In genomic region chr17:27830411-27830810, GRCm38 (mm10) we compare ENCODE assay signal across 9 mouse cellular contexts. TPM values are rescaled to one million over a fixed set of nuclear protein-coding genes. Genes with fewer than 3 reads are reported as not detected.
DNase-seq lines count a peak whose midpoint lies in the region; ATAC-seq and TF ChIP-seq lines count a peak whose summit lies in the region.
"Had no signal": no experiment of that assay in that cellular context is flagged by ENCODE, and none has a peak within 500 bp of the region (broad histone marks: within the 10 kb centered on the region; RNA-seq: fewer than 3 reads in every experiment).

No protein-coding gene starts in this region.

- H3K36me3 ChIP-seq in heart, adult 2 months (ENCODE audit: control insufficient read depth, insufficient read depth, low read length): no peaks in the 10 kb centered on the region
- no peaks in the 10 kb centered on the region for H3K36me3 ChIP-seq in lung, postnatal 0 days (ENCODE audit: insufficient read depth, low read length)
- H3K36me3 ChIP-seq in MEL (ENCODE audit: control insufficient read depth in 1 of 2, insufficient read depth in 2 of 2, low read length in 2 of 2): no peaks in the 10 kb centered on the region
- H3K36me3 ChIP-seq: embryonic facial prominence, embryonic 15.5 days had no signal

- WGBS in heart, adult 2 months: 53% methylated on average over 7 of the region's 7 CpGs
- WGBS in lung, postnatal 0 days: 53% methylated on average over 7 of the region's 7 CpGs

- no peaks in the 10 kb centered on the region for H3K79me2 ChIP-seq in heart, adult 2 months (replicated peaks; ENCODE audit: control insufficient read depth, insufficient read depth, low read length)
- no peaks in the 10 kb centered on the region for H3K79me2 ChIP-seq in MEL (ENCODE audit: control insufficient read depth, insufficient read depth, low read length, poor library complexity)

- no peaks in the 10 kb centered on the region for H3K9me3 ChIP-seq in lung, postnatal 0 days (ENCODE audit: low read length)
- no peaks in the 10 kb centered on the region for H3K9me3 ChIP-seq in MEL (replicated peaks; ENCODE audit: insufficient read depth, low read length)
- H3K9me3 ChIP-seq: embryonic facial prominence, embryonic 15.5 days had no signal

- H3K4me1 ChIP-seq in heart, adult 2 months (ENCODE audit: control insufficient read depth, insufficient read depth, low read length): peaks cover 6% of the 10 kb centered on the region
- no peaks in the 10 kb centered on the region for H3K4me1 ChIP-seq in lung, postnatal 0 days (ENCODE audit: insufficient read depth, low read depth, low read length)
- no peaks in the 10 kb centered on the region for H3K4me1 ChIP-seq in MEL (ENCODE audit: control insufficient read depth in 1 of 2, insufficient read depth in 2 of 2, low read length in 2 of 2)

- intact Hi-C loops in heart, adult 2 months (cut with DNase I): no loop called here
- intact Hi-C loops in heart, postnatal 36 days (cut with DNase I): no loop called here

- no peak overlapping the region for H3K27ac ChIP-seq in heart, adult 2 months
- H3K27ac ChIP-seq in lung, postnatal 0 days (ENCODE audit: low read length): no peak overlapping the region
- no peak overlapping the region for H3K27ac ChIP-seq in MEL (ENCODE audit: control insufficient read depth, low read depth, low read length)
- H3K27ac ChIP-seq: embryonic facial prominence, embryonic 15.5 days had no signal

- H3K9ac ChIP-seq in heart, adult 2 months (ENCODE audit: low read depth, low read length): no peak overlapping the region
- H3K9ac ChIP-seq in lung, postnatal 0 days (replicated peaks; ENCODE audit: low read depth): no peak overlapping the region
- H3K9ac ChIP-seq in MEL (ENCODE audit: control insufficient read depth, low read depth, low read length, poor library complexity, severe bottlenecking): no peak overlapping the region
- H3K9ac ChIP-seq: embryonic facial prominence, embryonic 15.5 days had no signal

- no peaks in the 10 kb centered on the region for H3K27me3 ChIP-seq in heart, adult 2 months (ENCODE audit: control insufficient read depth, insufficient read depth, low read length)
- H3K27me3 ChIP-seq in lung, postnatal 0 days (replicated peaks; ENCODE audit: insufficient read depth, low read length): no peaks in the 10 kb centered on the region
- H3K27me3 ChIP-seq in MEL (ENCODE audit: control insufficient read depth in 1 of 2, insufficient read depth in 2 of 2, low read length in 2 of 2): peaks cover 2 to 5% of the 10 kb centered on the region in 2 experiments
- H3K27me3 ChIP-seq: embryonic facial prominence, embryonic 15.5 days had no signal

- peak; percentile 35 for TF ChIP-seq RAD21 in MEL (IDR thresholded peaks at IDR 0.05; ENCODE audit: low read depth, low read length)

- DNase-seq in heart, adult 2 months: no peak
- no peak for DNase-seq in heart, postnatal 36 days
- DNase-seq in lung, postnatal 0 days (ENCODE audit: low spot score): no peak
- no peak for DNase-seq in lung, postnatal 25 days (ENCODE audit: low spot score)
- DNase-seq in MEL (ENCODE audit: low read depth, low spot score): peak; percentile 54
- peak; percentile 6 to 23 for DNase-seq in spleen, postnatal 36 days (ENCODE audit: low spot score in 2 of 2)

- TF ChIP-seq EP300 in heart, adult 2 months (IDR thresholded peaks at IDR 0.05; ENCODE audit: insufficient read depth, low read depth, low read length): no peak
- TF ChIP-seq EP300 in lung, postnatal 0 days (IDR thresholded peaks at IDR 0.05): no peak
- no peak for TF ChIP-seq EP300 in MEL (IDR thresholded peaks at IDR 0.05; ENCODE audit: low read depth in 1 of 2, low read length in 2 of 2)

- no peak overlapping the region for H3K4me3 ChIP-seq in heart, adult 2 months
- H3K4me3 ChIP-seq in lung, postnatal 0 days (ENCODE audit: low read depth, low read length): no peak overlapping the region
- H3K4me3 ChIP-seq in MEL (ENCODE audit: control insufficient read depth in 1 of 2, insufficient read depth in 1 of 2, low read depth in 2 of 2, low read length in 2 of 2): no peak overlapping the region
- H3K4me3 ChIP-seq: embryonic facial prominence, embryonic 15.5 days had no signal

- no peak overlapping the region for H3K4me2 ChIP-seq in lung, postnatal 0 days (replicated peaks; ENCODE audit: low read depth, low read length)
- H3K4me2 ChIP-seq: embryonic facial prominence, embryonic 15.5 days had no signal

- peak; percentile 61 for TF ChIP-seq CTCF in heart, adult 2 months (IDR thresholded peaks at IDR 0.05)
- peak; percentile 52 for TF ChIP-seq CTCF in lung, postnatal 0 days (IDR thresholded peaks at IDR 0.05)
- TF ChIP-seq CTCF in MEL (IDR thresholded peaks at IDR 0.05 in 2 of 3, conservative IDR thresholded peaks at IDR 0.05 in 1 of 3; ENCODE audit: control insufficient read depth in 1 of 3, insufficient read depth in 1 of 3, low read depth in 2 of 3, low read length in 3 of 3, poor library complexity in 1 of 3, severe bottlenecking in 1 of 3): peak; percentile 43 to 57 (median 57); a peak in 5 of 6 replicates

- no peak for TF ChIP-seq POLR2A in heart, adult 2 months (IDR thresholded peaks at IDR 0.05; ENCODE audit: insufficient read depth, low read depth, low read length)
- TF ChIP-seq POLR2A in MEL (IDR thresholded peaks at IDR 0.05; ENCODE audit: control insufficient read depth in 1 of 2, insufficient read depth in 1 of 2, low read depth in 1 of 2, low read length in 2 of 2, poor library complexity in 1 of 2): no peak

- no peak for ATAC-seq in lung, postnatal 0 days
- ATAC-seq in monocyte, adult 5-6 weeks (replicated peaks; ENCODE audit: insufficient number of reproducible peaks, low FRiP score, low TSS enrichment, poor library complexity, severe bottlenecking): no peak
- ATAC-seq in megakaryocyte progenitor cell, adult 5-6 weeks (replicated peaks; ENCODE audit: poor library complexity): no peak

TF ChIP-seq in MEL, 35 proteins besides CTCF, POLR2A, EP300 and RAD21:
- TF ChIP-seq RCOR1 (IDR thresholded peaks at IDR 0.05; ENCODE audit: low read depth, low read length) (peak; percentile 16; the same call in 1 of the 2 replicates), MAFK (IDR thresholded peaks at IDR 0.05; ENCODE audit: borderline replicate concordance, low read depth, low read length) (no peak), TCF12 (IDR thresholded peaks at IDR 0.05; ENCODE audit: low read depth, low read length) (no peak), ZMIZ1 (IDR thresholded peaks at IDR 0.05; ENCODE audit: low read depth, low read length) (no peak), MAZ (IDR thresholded peaks at IDR 0.05; ENCODE audit: low read depth, low read length) (no peak), USF2 (IDR thresholded peaks at IDR 0.05; ENCODE audit: borderline replicate concordance in 1 of 2, insufficient read depth in 1 of 2, low read depth in 1 of 2, low read length in 2 of 2) (no peak), SIN3A (IDR thresholded peaks at IDR 0.05; ENCODE audit: low read length) (no peak; the same call in 1 of the 2 replicates), MYB (IDR thresholded peaks at IDR 0.05; ENCODE audit: low read depth, low read length) (no peak), E2F4 (IDR thresholded peaks at IDR 0.05; ENCODE audit: borderline replicate concordance, low read depth, low read length) (no peak), ZKSCAN1 (IDR thresholded peaks at IDR 0.05; ENCODE audit: low read depth, low read length) (no peak), SMC3 (IDR thresholded peaks at IDR 0.05; ENCODE audit: low read depth, low read length) (peak; percentile 52), BHLHE40 (IDR thresholded peaks at IDR 0.05; ENCODE audit: borderline replicate concordance, low read depth, low read length) (no peak), ZNF384 (IDR thresholded peaks at IDR 0.05; ENCODE audit: low read depth, low read length) (no peak), MYC (IDR thresholded peaks at IDR 0.05; ENCODE audit: low read depth, low read length) (peak; percentile 79), ZC3H11A (IDR thresholded peaks at IDR 0.05; ENCODE audit: low read depth, low read length) (peak; percentile 30)

RNA-seq across cellular contexts. Expression of gene Snrpc, which starts 7.5 kb away (rescaled TPM):
- 10 to 100 TPM; 44.5 to 55.2 TPM for total RNA-seq in heart, adult 2 months (2021)
- 43.4 and 52.4 TPM in 2 replicates for polyA plus RNA-seq in heart, adult 2 months (2012; rRNA removed)
- 10 to 100 TPM; 56.8 to 57.4 TPM for total RNA-seq in heart, postnatal 36 days (2021)
- polyA plus RNA-seq in lung, postnatal 0 days (2015; fragmentation: Nextera tagmentation; extraction: Ambion mirVana): 172 and 185 TPM in 2 replicates
- 217 and 219 TPM in 2 replicates for total RNA-seq in MEL (2012; rRNA removed)
- polyA plus RNA-seq in MEL (2012; ENCODE audit: insufficient read depth in 1 of 2, insufficient read length in 2 of 2, low read depth in 1 of 2, low replicate concordance in 2 of 2, missing spikeins in 1 of 2): 100 to 1,000 TPM in 1 of 2 experiments, not detected in 1; 227 TPM
- 77.5 to 88.4 TPM (median 81.4 TPM) in 3 replicates for total RNA-seq in monocyte, adult 5-6 weeks (2017)
- total RNA-seq in megakaryocyte progenitor cell, adult 5-6 weeks (2015): 147 and 154 TPM in 2 replicates
- 128 and 132 TPM in 2 replicates for total RNA-seq in megakaryocyte progenitor cell, adult 5-6 weeks (2017)

RNA-seq across cellular contexts. Expression of gene D17Wsu92e, which starts 10.0 kb away (rescaled TPM):
- 100 to 1,000 TPM; 136 to 151 TPM for total RNA-seq in heart, adult 2 months (2021)
- polyA plus RNA-seq in heart, adult 2 months (2012; rRNA removed): 112 and 163 TPM in 2 replicates
- total RNA-seq in heart, postnatal 36 days (2021): 100 to 1,000 TPM; 135 to 140 TPM
- polyA plus RNA-seq in lung, postnatal 0 days (2015; fragmentation: Nextera tagmentation; extraction: Ambion mirVana): 17.6 and 20.3 TPM in 2 replicates
- 66.5 and 72.5 TPM in 2 replicates for total RNA-seq in MEL (2012; rRNA removed)
- 100 to 1,000 TPM in 1 of 2 experiments, not detected in 1; 108 TPM for polyA plus RNA-seq in MEL (2012; ENCODE audit: insufficient read depth in 1 of 2, insufficient read length in 2 of 2, low read depth in 1 of 2, low replicate concordance in 2 of 2, missing spikeins in 1 of 2)
- total RNA-seq in monocyte, adult 5-6 weeks (2017): 146 to 207 TPM (median 171 TPM) in 3 replicates
- 27.6 and 32.4 TPM in 2 replicates for total RNA-seq in megakaryocyte progenitor cell, adult 5-6 weeks (2015)
- 46.4 and 57.5 TPM in 2 replicates for total RNA-seq in megakaryocyte progenitor cell, adult 5-6 weeks (2017)

RNA-seq across cellular contexts. Expression of gene Uhrf1bp1, which starts 25.8 kb away (rescaled TPM):
- total RNA-seq in heart, adult 2 months (2021): 10 to 100 TPM; 14.7 to 19.4 TPM
- 5.3 and 10.1 TPM in 2 replicates for polyA plus RNA-seq in heart, adult 2 months (2012; rRNA removed)
- total RNA-seq in heart, postnatal 36 days (2021): 10 to 100 TPM; 17.1 to 17.9 TPM
- 1.5 and 1.6 TPM in 2 replicates for polyA plus RNA-seq in lung, postnatal 0 days (2015; fragmentation: Nextera tagmentation; extraction: Ambion mirVana)
- total RNA-seq in MEL (2012; rRNA removed): 23.1 and 25.9 TPM in 2 replicates
- polyA plus RNA-seq in MEL (2012; ENCODE audit: insufficient read depth in 1 of 2, insufficient read length in 2 of 2, low read depth in 1 of 2, low replicate concordance in 2 of 2, missing spikeins in 1 of 2): 10 to 100 TPM in 1 of 2 experiments, not detected in 1; 43.6 TPM
- total RNA-seq in monocyte, adult 5-6 weeks (2017): 3.9 to 5.1 TPM (median 4.2 TPM) in 3 replicates
- total RNA-seq in megakaryocyte progenitor cell, adult 5-6 weeks (2015): 6.0 and 8.1 TPM in 2 replicates
- 8.4 and 9.3 TPM in 2 replicates for total RNA-seq in megakaryocyte progenitor cell, adult 5-6 weeks (2017)

Comparison
In these comparisons a context has a peak if more than half of its experiments do, and no peak if none do; other contexts are left out.
1. DNase-seq: peak in MEL (single experiment) and spleen, postnatal 36 days (2 of 2); none in heart, adult 2 months (0 of 2), heart, postnatal 36 days (0 of 2), lung, postnatal 0 days (single experiment) and lung, postnatal 25 days (single experiment).
2. Peak in every context shown above with its lines, with median percentiles within 50 percentile points of each other: CTCF ChIP-seq.